Mouse (Mus musculus) G1E (cell line): ENCODE measurements around the gene Gm10192. TPM values are rescaled to one million over a fixed set of nuclear protein-coding genes. Genes with fewer than 3 reads are reported as not detected.
"Not testable (repeated sequence)": the region's sequence is repeated elsewhere in the genome, so short reads cannot be mapped to it uniquely, and the experiment has no call there.

ENCODE experiments used
- ATAC-seq: 2 replicates; pipeline ENCODE4 v1.8.0; 2016; ENCODE audit warnings: mild to moderate bottlenecking; ENCODE audit not compliant: insufficient number of reproducible peaks, poor library complexity, low FRiP score, severe bottlenecking; ENCODE audit errors: extremely low read depth
- DNase-seq: peaks from one replicate; pipeline ENCODE4 v3.0.0; 2012; ENCODE audit warnings: low spot score
- H3K27me3 ChIP-seq: 2 replicates; pipeline ENCODE4 v1.6.1; 2012; ENCODE audit warnings: mild to moderate bottlenecking, low read length, inconsistent platforms; ENCODE audit not compliant: insufficient read depth
- H3K36me3 ChIP-seq: replicated peaks from 2 replicates; pipeline ENCODE3; 2012; ENCODE audit warnings: mild to moderate bottlenecking, inconsistent platforms
- H3K4me1 ChIP-seq: 2 replicates; pipeline ENCODE4 v1.6.1; 2012; ENCODE audit warnings: low read depth, low read length, inconsistent platforms, mixed read lengths; ENCODE audit not compliant: insufficient read depth
- H3K4me3 ChIP-seq: 2 replicates; pipeline ENCODE4 v1.5.1; 2012; ENCODE audit warnings: low read depth, mild to moderate bottlenecking, inconsistent platforms, low read length, moderate library complexity, mixed read lengths
- H3K9me3 ChIP-seq: replicated peaks from 2 replicates; pipeline ENCODE4 v1.6.1; 2012; ENCODE audit warnings: inconsistent platforms
- CTCF ChIP-seq: IDR thresholded peaks from 2 replicates; pipeline ENCODE4 v1.5.1; 2012; ENCODE audit warnings: low read depth, low read length, inconsistent platforms, mixed read lengths
- GATA1 ChIP-seq: IDR thresholded peaks from 2 replicates; pipeline ENCODE4 v1.6.1; 2012; ENCODE audit warnings: borderline replicate concordance, low read length, inconsistent platforms, mixed read lengths
- GATA2 ChIP-seq: IDR thresholded peaks from 2 replicates; pipeline ENCODE4 v1.6.1; 2012; ENCODE audit warnings: low read depth, low read length, inconsistent platforms, borderline replicate concordance
- POLR2AphosphoS5 ChIP-seq: IDR thresholded peaks from 2 replicates; pipeline ENCODE4 v1.6.1; 2012; ENCODE audit warnings: low read depth, low read length, inconsistent platforms; ENCODE audit not compliant: insufficient replicate concordance
- TAL1 ChIP-seq: conservative IDR thresholded peaks from 2 replicates; pipeline ENCODE4 v1.6.1; 2012; ENCODE audit warnings: low read depth, low read length, inconsistent platforms, mixed read lengths
- polyA plus RNA-seq: library from polyadenylated mRNA; stranded (reverse); fragments of >175 nt; gene quantifications from 2 replicates; pipeline ENCODE4 v1.2.3, GENCODE M21; 2012
- total RNA-seq, 2 experiments: library from RNA; stranded (forward) in 1 of 2; stranded (reverse) in 1 of 2; fragments of 200-1000 nt in 1 of 2; fragments of >200 nt in 1 of 2; fragmentation: Nextera tagmentation in 1 of 2; gene quantifications; 2 replicates each; pipeline ENCODE4 v1.2.3; 2014 to 2017

Gm10192 gene
- not detected in 2 replicates for total RNA-seq (2014; fragmentation: Nextera tagmentation)
- total RNA-seq (2017): not detected in 2 replicates
- polyA plus RNA-seq: not detected in 2 replicates

DNA sequence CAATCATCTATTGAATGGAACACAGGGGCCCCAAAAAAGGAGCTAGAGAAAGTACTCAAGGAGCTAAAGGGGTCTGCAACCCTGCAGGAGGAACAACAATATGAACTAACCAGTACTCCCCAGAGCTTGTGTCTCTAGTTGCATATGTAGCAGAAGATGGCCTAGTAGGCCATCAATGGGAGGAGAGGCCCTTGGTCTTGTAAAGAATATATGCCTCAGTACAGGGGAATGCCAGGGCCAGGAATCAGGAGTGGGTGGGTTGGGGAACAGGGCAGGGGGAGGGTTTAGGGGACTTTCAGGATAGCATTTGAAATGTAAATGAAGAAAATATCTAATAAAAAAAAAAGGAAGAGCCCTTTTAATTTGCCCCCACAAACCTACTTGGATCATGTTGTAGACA lies at the start of gene Gm10192:
TSS of gene Gm10192 (minus strand) at position 101 of the 400 bp plus-strand sequence.
- DNase-seq, H3K4me1 ChIP-seq, H3K27me3 ChIP-seq, H3K36me3 ChIP-seq, H3K4me3 ChIP-seq, ATAC-seq, H3K9me3 ChIP-seq: not testable (repeated sequence)

DNA sequence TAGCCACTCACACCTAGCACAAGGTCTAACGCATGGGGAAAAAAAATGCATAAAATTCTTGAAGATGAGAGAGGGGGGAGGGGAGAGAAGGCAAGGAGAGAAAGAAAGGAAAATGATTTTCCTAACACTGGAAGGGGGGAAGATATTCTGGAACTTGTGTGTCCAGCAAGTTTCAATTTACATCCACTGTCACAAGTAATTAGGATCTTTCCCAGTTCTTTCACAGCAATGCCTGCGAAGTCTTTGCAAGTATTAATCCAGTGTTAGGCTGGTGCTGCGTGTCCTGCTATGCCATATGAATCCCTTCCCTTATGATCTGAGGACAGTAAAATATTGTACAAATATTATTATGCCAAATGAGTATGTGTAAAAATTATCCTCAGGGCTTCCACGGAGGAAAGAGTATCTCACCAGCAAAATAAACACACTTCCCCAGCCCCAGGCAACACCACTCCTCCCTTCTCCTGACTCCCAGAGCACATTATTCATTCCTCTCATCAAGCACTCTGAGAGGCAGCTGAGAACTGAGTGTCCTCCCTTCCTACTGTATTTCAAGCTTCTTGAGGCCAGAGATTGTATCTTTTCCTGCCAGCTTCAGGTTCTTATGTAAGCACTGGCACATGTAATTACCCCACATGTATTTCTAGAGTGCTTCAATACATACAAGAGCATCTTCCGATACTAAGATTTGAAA lies 47.6 kb upstream of the Gm10192 start:
- Histone ChIP-seq H3K36me3 (no peaks in the 10 kb centered on the region), H3K27me3 (no peaks in the 10 kb centered on the region), H3K4me1 (no peaks in the 10 kb centered on the region), H3K4me3 (no peak overlapping the region), H3K9me3 (0 out of 2 replicates have a peak, but pooled peaks cover 2% of the 10 kb centered on the region)
- TF ChIP-seq GATA2 (no peak), GATA1 (no peak), TAL1 (no peak), CTCF (no peak), POLR2AphosphoS5 (no peak)
- no peak for ATAC-seq
- DNase-seq: no peak

GRCm38 (mm10) chr4:97219701-97220100 lies 36.7 kb upstream of the Gm10192 start:
- Histone ChIP-seq H3K4me1 (no peaks in the 10 kb centered on the region), H3K36me3 (no peaks in the 10 kb centered on the region), H3K4me3 (no peak overlapping the region), H3K27me3 (no peaks in the 10 kb centered on the region), H3K9me3 (peaks cover 3% of the 10 kb centered on the region; the same call in 1 of the 2 replicates)
- ATAC-seq (no peak), DNase-seq (no peak)
- no peak for TF ChIP-seq TAL1
- TF ChIP-seq CTCF: no peak
- TF ChIP-seq GATA2: no peak
- TF ChIP-seq GATA1: no peak
- TF ChIP-seq POLR2AphosphoS5: no peak

DNA sequence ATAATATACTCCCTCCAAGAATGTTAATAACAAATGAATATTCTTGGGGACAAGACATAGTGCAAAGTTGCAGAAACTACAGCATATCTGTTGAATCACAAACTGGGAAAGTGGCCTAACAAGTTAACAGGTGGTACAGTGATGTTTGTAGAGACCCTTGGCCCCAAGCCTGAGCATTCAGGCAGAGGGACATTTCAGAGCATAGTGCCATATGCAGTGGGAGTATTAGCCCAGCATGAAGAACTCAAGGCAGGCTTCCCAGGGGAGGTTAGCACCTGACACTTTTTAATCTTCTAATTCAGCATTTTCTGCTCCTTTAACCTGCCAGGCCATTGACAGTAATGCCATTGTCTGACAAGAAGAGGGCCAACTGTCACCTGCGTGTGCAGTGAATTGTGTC lies 34.9 kb upstream of the Gm10192 start:
- DNase-seq (no peak), ATAC-seq (no peak)
- Histone ChIP-seq H3K27me3 (no peaks in the 10 kb centered on the region), H3K4me1 (no peaks in the 10 kb centered on the region), H3K9me3 (peaks cover 3% of the 10 kb centered on the region; the same call in 1 of the 2 replicates), H3K4me3 (no peak overlapping the region), H3K36me3 (no peaks in the 10 kb centered on the region)
- TF ChIP-seq TAL1 (no peak), GATA1 (no peak), POLR2AphosphoS5 (no peak), CTCF (no peak), GATA2 (no peak)

DNA sequence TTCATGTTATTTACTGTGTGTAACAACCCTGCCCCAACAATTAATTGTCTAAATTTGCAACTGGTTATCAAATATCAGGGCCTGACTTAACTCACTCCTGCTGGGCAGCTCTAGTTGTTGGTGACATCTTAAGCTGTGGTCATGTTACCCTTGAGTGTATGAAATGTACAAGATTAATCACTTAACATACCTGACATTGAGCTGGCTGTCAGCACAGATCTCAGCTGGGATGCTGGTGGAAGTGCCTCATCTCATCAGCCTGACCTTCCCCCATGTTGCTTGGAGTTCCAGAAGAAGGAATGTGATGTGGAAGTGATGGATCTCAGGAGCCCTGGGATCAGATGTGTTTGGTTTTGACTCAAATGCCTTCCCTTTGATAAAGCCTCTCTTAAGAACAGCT lies 29.5 kb upstream of the Gm10192 start:
- Histone ChIP-seq H3K27me3 (no peaks in the 10 kb centered on the region), H3K4me1 (no peaks in the 10 kb centered on the region), H3K4me3 (no peak overlapping the region), H3K36me3 (no peaks in the 10 kb centered on the region), H3K9me3 (no peaks in the 10 kb centered on the region; the same call in 1 of the 2 replicates)
- TF ChIP-seq TAL1 (no peak), CTCF (no peak), POLR2AphosphoS5 (no peak), GATA1 (no peak), GATA2 (no peak)
- ATAC-seq (no peak), DNase-seq (no peak)

DNA sequence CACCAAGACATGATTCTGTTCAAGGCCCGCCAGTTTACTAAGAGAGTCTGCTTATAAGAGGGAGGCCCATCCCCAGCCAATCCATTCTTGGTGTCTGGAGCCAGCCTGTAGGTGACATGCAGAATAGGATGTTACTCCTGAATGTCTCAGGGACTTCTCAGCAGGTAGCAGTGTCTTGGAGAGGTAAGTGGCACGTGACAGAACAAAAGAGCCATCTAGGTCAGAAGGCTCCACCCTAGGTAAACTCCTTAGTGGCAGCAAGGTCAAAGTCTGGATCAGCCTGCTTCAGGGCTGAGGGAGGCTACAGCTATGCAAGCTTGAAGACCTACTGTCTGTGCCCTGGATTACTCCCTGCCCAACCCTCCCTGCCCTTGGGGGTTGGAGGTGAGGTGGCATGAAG lies 20.0 kb upstream of the Gm10192 start:
- not testable (repeated sequence) for DNase-seq, H3K4me1 ChIP-seq, H3K36me3 ChIP-seq, H3K4me3 ChIP-seq, ATAC-seq, H3K27me3 ChIP-seq, H3K9me3 ChIP-seq

DNA sequence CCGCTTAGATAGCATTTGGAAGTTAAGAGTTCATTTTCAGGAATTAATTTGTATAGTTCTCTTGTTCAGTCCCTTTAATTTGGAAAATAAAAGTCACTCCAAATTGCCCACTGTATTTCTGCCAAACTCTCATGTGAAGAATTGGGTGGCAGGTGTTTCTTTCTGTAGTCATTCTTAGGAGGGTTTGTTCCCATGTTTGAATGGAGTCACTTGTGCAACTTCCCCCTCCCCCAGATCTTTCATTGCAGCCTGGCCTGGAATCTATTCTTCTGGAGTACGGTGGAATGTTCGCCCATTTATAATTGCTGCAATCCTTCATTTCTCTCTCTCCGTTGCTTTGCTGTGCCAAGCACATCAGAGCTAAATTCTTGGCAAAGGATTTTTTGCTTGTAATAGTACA lies 10.2 kb upstream of the Gm10192 start:
- ATAC-seq (no peak), DNase-seq (no peak)
- no peaks in the 10 kb centered on the region for H3K36me3 ChIP-seq
- peaks cover 2% of the 10 kb centered on the region; the same call in 1 of the 2 replicates for H3K9me3 ChIP-seq
- H3K4me1 ChIP-seq: no peaks in the 10 kb centered on the region
- H3K4me3 ChIP-seq: no peak overlapping the region
- H3K27me3 ChIP-seq: no peaks in the 10 kb centered on the region
- no peak for TF ChIP-seq CTCF
- no peak for TF ChIP-seq GATA2
- TF ChIP-seq POLR2AphosphoS5: no peak
- TF ChIP-seq GATA1: no peak
- TF ChIP-seq TAL1: no peak
